Mouse (Mus musculus) urinary bladder, adult 2 months (tissue): ENCODE data around the gene Fut2. TPM values are rescaled to one million over a fixed set of nuclear protein-coding genes. Genes with fewer than 3 reads are reported as not detected.
"Not testable (repeated sequence)": the region's sequence is repeated elsewhere in the genome, so short reads cannot be mapped to it uniquely, and the experiment has no call there.

Experiments
- DNase-seq: peaks from one replicate; pipeline ENCODE4 v3.0.0; 2022; ENCODE audit warnings: low spot score
- polyA plus RNA-seq: library from polyadenylated mRNA; depleted of rRNA; stranded (reverse); fragments of >200 nt; gene quantifications from 2 replicates; pipeline ENCODE4 v1.2.3, GENCODE M21; 2012

Gene Fut2
- polyA plus RNA-seq, 1 experiment = 1.8 TPM

- DNase-seq = no peak
Measured at GRCm38 (mm10) chr7:45677627-45678295, 11.6 kb upstream of the Fut2 start.

- DNase-seq = no peak
Measured at GRCm38 (mm10) chr7:45668921-45669320, 2.7 kb upstream of the Fut2 start.

- DNase-seq = no peak
Measured at GRCm38 (mm10) chr7:45667761-45668160, 1.6 kb upstream of the Fut2 start.

GRCm38 (mm10) chr7:45665303-45666138, 673 bp downstream of the Fut2 start:
- no peak for DNase-seq

- DNase-seq = not testable (repeated sequence)
Measured at GRCm38 (mm10) chr7:45661702-45662101, 4.5 kb downstream of the Fut2 start.

GRCm38 (mm10) chr7:45660746-45661478, 5.3 kb downstream of the Fut2 start:
- no peak for DNase-seq

- no peak for DNase-seq
Measured at GRCm38 (mm10) chr7:45654424-45655047, 11.7 kb downstream of the Fut2 start.

- not testable (repeated sequence) for DNase-seq
Measured at GRCm38 (mm10) chr7:45650484-45650883, 15.7 kb downstream of the Fut2 start.

GRCm38 (mm10) chr7:45649351-45649750, 16.8 kb downstream of the Fut2 start:
- no peak for DNase-seq

- DNase-seq = no peak
Measured at GRCm38 (mm10) chr7:45646671-45647070, 19.5 kb downstream of the Fut2 start.

- DNase-seq = no peak
Measured at GRCm38 (mm10) chr7:45645591-45645971, 20.6 kb downstream of the Fut2 start.

GRCm38 (mm10) chr7:45644872-45645590, 21.2 kb downstream of the Fut2 start:
- no peak for DNase-seq

- DNase-seq = no peak
Measured at GRCm38 (mm10) chr7:45644183-45644582, 22.0 kb downstream of the Fut2 start.

GRCm38 (mm10) chr7:45643441-45644178, 22.6 kb downstream of the Fut2 start:
- peak; percentile 72 for DNase-seq

- no peak for DNase-seq
Measured at GRCm38 (mm10) chr7:45642503-45643255, 23.5 kb downstream of the Fut2 start.

GRCm38 (mm10) chr7:45642083-45642482, 24.1 kb downstream of the Fut2 start:
- no peak for DNase-seq

GRCm38 (mm10) chr7:45641391-45642040, 24.7 kb downstream of the Fut2 start:
- DNase-seq = no peak

- DNase-seq = no peak
Measured at GRCm38 (mm10) chr7:45640191-45640957, 25.8 kb downstream of the Fut2 start.
